Mouse (Mus musculus): ENCODE measurements around the gene Asb6. TPM values are rescaled to one million over a fixed set of nuclear protein-coding genes. Genes with fewer than 3 reads are reported as not detected.
A peak's percentile ranks its signal among the peaks of the same experiment; 100 is the strongest.

Asb6 gene
- polyA plus RNA-seq, 1 experiment from 2014 or later: 13.0 TPM

DNA sequence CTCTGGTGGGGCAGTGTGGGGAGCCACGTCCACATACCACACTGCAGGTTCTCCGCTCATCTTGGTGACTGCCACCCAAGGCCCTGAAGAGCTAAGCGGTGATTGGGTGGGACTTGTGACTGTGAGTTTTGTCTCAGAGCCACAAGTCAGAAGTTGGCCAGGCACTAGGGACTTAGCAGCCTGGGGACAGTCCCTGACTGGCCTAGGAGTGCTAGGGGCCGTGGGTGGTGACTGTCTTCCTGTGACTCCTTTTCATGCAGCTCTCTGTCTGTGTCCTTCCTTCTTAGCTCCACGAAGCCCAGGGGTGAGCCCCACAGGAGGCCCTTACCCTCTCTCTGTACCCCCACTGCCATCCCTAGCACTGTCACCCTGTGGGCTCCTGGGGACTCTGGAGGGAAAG, 10.3 kb downstream of the Asb6 start:
- Histone ChIP-seq H3K4me3 (ENCODE audit: low read depth, low read length) (no peak overlapping the region), H3K4me1 (replicated peaks; ENCODE audit: control insufficient read depth, insufficient read depth, low read length) (no peaks in the 10 kb centered on the region), H3K4me2 (replicated peaks; ENCODE audit: low read depth) (no peak overlapping the region), H3K36me3 (ENCODE audit: control insufficient read depth, insufficient read depth) (peaks cover 74% of the 10 kb centered on the region), H3K9ac (ENCODE audit: low read depth, low read length) (no peak overlapping the region), H3K9me3 (ENCODE audit: control insufficient read depth) (no peaks in the 10 kb centered on the region), H3K27me3 (replicated peaks; ENCODE audit: control insufficient read depth, insufficient read depth, low read length) (no peaks in the 10 kb centered on the region), H3K27ac (ENCODE audit: low read depth, low read length) (no peak overlapping the region)
- ATAC-seq: no peak
- no peak for TF ChIP-seq CTCF (IDR thresholded peaks at IDR 0.05; ENCODE audit: low read depth)
- 97% methylated on average over 5 of the region's 5 CpGs for WGBS

- H3K27ac ChIP-seq (ENCODE audit: low read depth, low read length): no peak overlapping the region
- no peak overlapping the region for H3K4me3 ChIP-seq (ENCODE audit: low read depth, low read length)
- H3K4me2 ChIP-seq (replicated peaks; ENCODE audit: low read depth): no peak overlapping the region
- no peaks in the 10 kb centered on the region for H3K27me3 ChIP-seq (replicated peaks; ENCODE audit: control insufficient read depth, insufficient read depth, low read length)
- no peak for ATAC-seq
- 88% methylated on average over 1 of the region's 1 CpGs for WGBS
- H3K9ac ChIP-seq (ENCODE audit: low read depth, low read length): no peak overlapping the region
- H3K9me3 ChIP-seq (ENCODE audit: control insufficient read depth): no peaks in the 10 kb centered on the region
- no peak for TF ChIP-seq CTCF (IDR thresholded peaks at IDR 0.05; ENCODE audit: low read depth)
- H3K4me1 ChIP-seq (replicated peaks; ENCODE audit: control insufficient read depth, insufficient read depth, low read length): no peaks in the 10 kb centered on the region
- peaks cover 59% of the 10 kb centered on the region for H3K36me3 ChIP-seq (ENCODE audit: control insufficient read depth, insufficient read depth)
These were observed 13.8 kb downstream of the Asb6 start for GRCm38 (mm10) chr2:30816383-30816782.

GRCm38 (mm10) chr2:30810573-30810972, 19.6 kb downstream of the Asb6 start:
- Histone ChIP-seq H3K4me2 (replicated peaks; ENCODE audit: low read depth) (no peak overlapping the region), H3K9me3 (ENCODE audit: control insufficient read depth) (no peaks in the 10 kb centered on the region), H3K27ac (ENCODE audit: low read depth, low read length) (no peak overlapping the region), H3K9ac (ENCODE audit: low read depth, low read length) (no peak overlapping the region), H3K36me3 (ENCODE audit: control insufficient read depth, insufficient read depth) (peaks cover 18% of the 10 kb centered on the region), H3K4me3 (ENCODE audit: low read depth, low read length) (no peak overlapping the region), H3K4me1 (replicated peaks; ENCODE audit: control insufficient read depth, insufficient read depth, low read length) (peaks cover 11% of the 10 kb centered on the region; the same call in 1 of the 2 replicates), H3K27me3 (replicated peaks; ENCODE audit: control insufficient read depth, insufficient read depth, low read length) (no peaks in the 10 kb centered on the region)
- 76% methylated on average over 7 of the region's 7 CpGs for WGBS
- no peak for ATAC-seq
- TF ChIP-seq CTCF (IDR thresholded peaks at IDR 0.05; ENCODE audit: low read depth): no peak

DNA sequence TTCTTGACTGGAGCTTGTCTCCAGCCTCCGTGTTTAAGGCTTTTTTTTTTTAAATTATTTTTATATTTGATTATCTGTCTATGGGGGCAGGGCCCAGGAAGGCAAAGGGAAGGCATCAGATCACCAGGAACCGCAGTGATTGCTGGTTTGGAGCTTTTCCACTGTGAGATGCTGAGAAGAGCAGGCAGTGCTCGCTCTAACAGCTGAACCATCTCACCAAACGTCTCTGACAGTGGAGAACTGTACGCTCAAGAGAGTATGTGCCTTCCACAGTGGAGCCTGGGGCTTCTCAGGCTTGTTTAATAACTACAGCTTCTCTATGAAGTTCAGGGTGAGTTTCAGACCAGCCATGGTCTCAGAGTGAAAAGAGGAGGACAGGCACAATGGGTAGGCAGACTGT, 20.6 kb downstream of the Asb6 start:
- H3K27me3 ChIP-seq (replicated peaks; ENCODE audit: control insufficient read depth, insufficient read depth, low read length): no peaks in the 10 kb centered on the region

GRCm38 (mm10) chr2:30808296-30808655, 21.9 kb downstream of the Asb6 start:
- Histone ChIP-seq H3K27me3 (replicated peaks; ENCODE audit: control insufficient read depth, insufficient read depth, low read length) (no peaks in the 10 kb centered on the region), H3K4me2 (replicated peaks; ENCODE audit: low read depth) (peak overlapping the region; percentile 85), H3K4me3 (ENCODE audit: low read depth, low read length) (peak overlapping the region; percentile 69), H3K36me3 (ENCODE audit: control insufficient read depth, insufficient read depth) (peaks cover 2% of the 10 kb centered on the region), H3K9me3 (ENCODE audit: control insufficient read depth) (no peaks in the 10 kb centered on the region), H3K27ac (ENCODE audit: low read depth, low read length) (peak overlapping the region; percentile 80), H3K4me1 (replicated peaks; ENCODE audit: control insufficient read depth, insufficient read depth, low read length) (peaks cover 11% of the 10 kb centered on the region; the same call in 1 of the 2 replicates), H3K9ac (ENCODE audit: low read depth, low read length) (peak overlapping the region; percentile 73)
- no peak for ATAC-seq
- WGBS: 2% methylated on average over 10 of the region's 10 CpGs
- no peak for TF ChIP-seq CTCF (IDR thresholded peaks at IDR 0.05; ENCODE audit: low read depth)

More for the DNA sequence above, 20.6 kb downstream of the Asb6 start:
- no peak for TF ChIP-seq CTCF (IDR thresholded peaks at IDR 0.05; ENCODE audit: low read depth)
- Histone ChIP-seq H3K4me1 (replicated peaks; ENCODE audit: control insufficient read depth, insufficient read depth, low read length) (peaks cover 11% of the 10 kb centered on the region; the same call in 1 of the 2 replicates), H3K4me3 (ENCODE audit: low read depth, low read length) (no peak overlapping the region), H3K9ac (ENCODE audit: low read depth, low read length) (no peak overlapping the region), H3K9me3 (ENCODE audit: control insufficient read depth) (no peaks in the 10 kb centered on the region), H3K27ac (ENCODE audit: low read depth, low read length) (no peak overlapping the region), H3K4me2 (replicated peaks; ENCODE audit: low read depth) (0 out of 2 replicates have a peak overlapping the region, but pooled peaks have one; percentile 13), H3K36me3 (ENCODE audit: control insufficient read depth, insufficient read depth) (peaks cover 15% of the 10 kb centered on the region)
- no peak for ATAC-seq
- 53% methylated on average over 5 of the region's 5 CpGs for WGBS

DNA sequence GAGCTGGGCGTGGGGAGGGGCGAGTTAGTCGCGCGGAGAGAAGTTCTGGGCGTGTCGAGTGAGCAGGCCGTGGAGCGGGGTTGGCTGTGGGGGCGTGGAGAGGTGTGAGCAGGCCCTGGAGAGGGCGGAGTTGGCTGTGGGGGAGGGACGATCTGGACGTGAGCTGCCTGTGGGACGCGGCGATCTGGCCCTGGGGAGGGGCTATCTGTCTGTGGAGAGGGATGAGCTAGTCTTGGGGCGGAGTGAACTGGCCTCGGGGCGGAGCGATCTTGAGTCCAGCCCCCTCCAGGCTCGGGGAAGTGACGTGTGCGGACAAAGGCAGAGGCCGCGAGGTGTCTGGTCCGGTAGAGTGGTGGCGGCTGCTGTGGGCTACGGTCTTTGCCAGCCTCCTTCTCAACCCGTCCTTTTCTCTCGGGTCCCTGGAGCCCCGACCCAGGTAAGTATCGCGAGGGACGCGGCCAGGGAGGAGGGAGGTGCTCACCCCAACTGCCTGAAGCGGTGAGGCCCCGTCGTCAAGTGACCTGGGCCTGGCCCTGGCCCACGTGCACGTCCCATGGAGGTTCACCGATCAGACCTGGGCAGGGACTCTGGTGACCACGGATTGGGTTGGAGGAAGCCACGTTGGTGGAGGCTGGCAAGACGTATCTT, 22.4 kb downstream of the Asb6 start, which contains the start of gene Ntmt1:
Gene Ntmt1 (plus strand): TSS at position 179 of the 648 bp plus-strand sequence.
- no peaks in the 10 kb centered on the region for H3K9me3 ChIP-seq (ENCODE audit: control insufficient read depth)
- no peak for TF ChIP-seq CTCF (IDR thresholded peaks at IDR 0.05; ENCODE audit: low read depth)
- H3K4me1 ChIP-seq (replicated peaks; ENCODE audit: control insufficient read depth, insufficient read depth, low read length): peaks cover 11% of the 10 kb centered on the region; the same call in 1 of the 2 replicates
- H3K36me3 ChIP-seq (ENCODE audit: control insufficient read depth, insufficient read depth): no peaks in the 10 kb centered on the region
- WGBS: under 1% methylated on average over 44 of the region's 44 CpGs
- peak within 1 kb of the TSS; percentile 80 for H3K27ac ChIP-seq (ENCODE audit: low read depth, low read length)
- H3K27me3 ChIP-seq (replicated peaks; ENCODE audit: control insufficient read depth, insufficient read depth, low read length): no peaks in the 10 kb centered on the region
- H3K4me2 ChIP-seq (replicated peaks; ENCODE audit: low read depth): peak within 1 kb of the TSS; percentile 85
- ATAC-seq: peak; percentile 99
- peak within 1 kb of the TSS; percentile 69 for H3K4me3 ChIP-seq (ENCODE audit: low read depth, low read length)
- peak within 1 kb of the TSS; percentile 73 for H3K9ac ChIP-seq (ENCODE audit: low read depth, low read length)

Data from intestine, postnatal 0 days (tissue).